Mouse (Mus musculus): ENCODE measurements around the gene Traip. TPM values are rescaled to one million over a fixed set of nuclear protein-coding genes. Genes with fewer than 3 reads are reported as not detected.

Gene Traip
- total and polyA plus RNA-seq, 3 experiments = 0.37 to 1.2 (median 0.70) TPM

DNA sequence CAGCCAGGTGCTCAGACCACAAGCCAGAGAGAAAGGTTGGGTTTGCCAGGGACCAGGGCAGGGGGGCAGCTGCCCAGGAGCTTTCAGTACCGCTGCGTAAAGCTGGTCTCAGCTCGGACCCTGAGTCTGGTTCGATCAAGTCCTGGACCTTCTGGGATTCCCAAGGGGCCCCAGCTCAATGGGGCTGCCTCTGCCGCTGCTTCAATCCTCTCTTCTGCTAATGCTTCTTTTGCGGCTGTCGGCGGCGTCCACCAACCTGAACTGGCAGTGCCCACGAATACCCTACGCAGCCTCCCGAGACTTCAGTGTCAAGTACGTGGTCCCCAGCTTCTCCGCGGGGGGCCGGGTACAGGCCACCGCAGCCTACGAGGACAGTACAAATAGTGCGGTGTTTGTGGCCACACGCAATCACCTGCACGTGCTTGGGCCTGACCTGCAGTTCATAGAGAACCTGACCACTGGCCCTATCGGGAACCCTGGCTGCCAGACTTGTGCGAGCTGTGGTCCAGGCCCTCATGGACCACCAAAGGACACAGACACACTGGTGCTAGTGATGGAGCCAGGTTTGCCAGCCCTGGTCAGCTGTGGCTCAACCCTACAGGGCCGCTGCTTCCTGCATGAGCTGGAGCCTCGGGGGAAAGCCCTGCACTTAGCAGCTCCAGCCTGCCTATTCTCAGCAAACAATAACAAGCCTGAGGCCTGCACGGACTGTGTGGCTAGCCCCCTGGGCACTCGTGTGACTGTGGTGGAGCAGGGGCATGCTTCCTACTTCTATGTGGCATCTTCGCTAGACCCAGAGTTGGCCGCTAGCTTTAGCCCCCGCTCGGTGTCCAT, 42.8 kb upstream of the Traip start:
- H3K79me2 ChIP-seq (replicated peaks; ENCODE audit: control insufficient read depth, insufficient read depth, low read length) = no peaks in the 10 kb centered on the region
- peak; percentile 31 to 43 for DNase-seq
- peak overlapping the region; percentile 74 for H3K27ac ChIP-seq
- intact Hi-C loops (cut with DNase I) = no loop called here
- WGBS = 57% methylated on average over 31 of the region's 31 CpGs
- H3K9ac ChIP-seq (ENCODE audit: low read depth, low read length) = peak overlapping the region; percentile 66
- H3K4me1 ChIP-seq (ENCODE audit: control insufficient read depth, insufficient read depth, low read length) = peaks cover 4% of the 10 kb centered on the region
- no peaks in the 10 kb centered on the region for H3K27me3 ChIP-seq (ENCODE audit: control insufficient read depth, insufficient read depth, low read length)
- no peaks in the 10 kb centered on the region for H3K36me3 ChIP-seq (ENCODE audit: control insufficient read depth, insufficient read depth, low read length)
- TF ChIP-seq POLR2A (IDR thresholded peaks at IDR 0.05; ENCODE audit: insufficient read depth, low read depth, low read length) (no peak), CTCF (IDR thresholded peaks at IDR 0.05) (no peak), EP300 (IDR thresholded peaks at IDR 0.05; ENCODE audit: insufficient read depth, low read depth, low read length) (no peak)
- peak overlapping the region; percentile 45 for H3K4me3 ChIP-seq

GRCm38 (mm10) chr9:107907801-107908120, 42.2 kb upstream of the Traip start:
- Histone ChIP-seq H3K4me3 (peak overlapping the region; percentile 45), H3K27me3 (ENCODE audit: control insufficient read depth, insufficient read depth, low read length) (no peaks in the 10 kb centered on the region), H3K9ac (ENCODE audit: low read depth, low read length) (peak overlapping the region; percentile 14; the same call in 1 of the 2 replicates), H3K79me2 (replicated peaks; ENCODE audit: control insufficient read depth, insufficient read depth, low read length) (no peaks in the 10 kb centered on the region), H3K27ac (peak overlapping the region; percentile 74), H3K4me1 (ENCODE audit: control insufficient read depth, insufficient read depth, low read length) (peaks cover 4% of the 10 kb centered on the region), H3K36me3 (ENCODE audit: control insufficient read depth, insufficient read depth, low read length) (no peaks in the 10 kb centered on the region)
- intact Hi-C loops (cut with DNase I) = no loop called here
- 76% methylated on average over 14 of the region's 14 CpGs for WGBS
- DNase-seq = peak in 1 of 2 experiments; percentile 50
- 0 out of 2 replicates have a peak, but pooled peaks have one; percentile 10 for TF ChIP-seq POLR2A (IDR thresholded peaks at IDR 0.05; ENCODE audit: insufficient read depth, low read depth, low read length)
- TF ChIP-seq EP300 (IDR thresholded peaks at IDR 0.05; ENCODE audit: insufficient read depth, low read depth, low read length) = no peak

DNA sequence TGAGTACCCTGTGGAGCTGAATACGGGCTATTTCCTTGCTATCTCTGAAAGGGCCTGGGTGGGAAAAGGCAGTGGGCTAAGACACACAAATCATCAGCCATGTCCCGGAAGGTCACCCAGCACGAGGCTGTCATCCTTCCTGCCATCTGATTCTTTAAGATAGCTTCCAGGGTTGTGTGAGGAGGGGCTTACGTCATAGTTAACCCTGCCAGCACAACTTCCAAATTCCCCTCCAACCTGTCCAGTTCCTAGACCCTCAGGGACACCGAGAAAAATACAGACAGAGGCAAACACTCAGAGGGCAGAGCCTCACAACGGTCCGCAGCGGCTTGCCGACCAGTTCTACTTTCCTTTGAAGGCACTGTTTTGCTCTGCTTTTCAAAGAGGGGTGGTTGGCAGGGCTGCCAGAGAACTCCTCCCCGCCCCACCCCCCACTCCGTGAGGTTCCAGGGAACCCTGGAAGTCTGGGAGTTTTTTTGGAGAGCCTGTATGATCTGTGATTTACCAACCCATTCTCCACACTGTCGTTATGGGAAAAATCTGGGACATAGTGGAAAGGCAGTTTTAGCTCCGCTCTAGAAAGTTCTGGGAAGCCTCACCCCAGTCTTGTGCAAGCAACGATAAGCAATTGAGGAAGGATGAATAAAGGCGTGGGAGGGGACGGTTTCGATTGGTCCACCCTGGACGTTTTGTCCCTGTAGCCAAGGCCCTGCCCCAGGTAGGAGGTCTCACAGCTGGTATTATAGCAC, 41.4 kb upstream of the Traip start:
- intact Hi-C loops (cut with DNase I) = no loop called here
- WGBS = 36% methylated on average over 18 of the region's 18 CpGs
- no peaks in the 10 kb centered on the region for H3K79me2 ChIP-seq (replicated peaks; ENCODE audit: control insufficient read depth, insufficient read depth, low read length)
- peak overlapping the region; percentile 12 for H3K9ac ChIP-seq (ENCODE audit: low read depth, low read length)
- H3K27ac ChIP-seq = peak overlapping the region; percentile 74
- TF ChIP-seq POLR2A (IDR thresholded peaks at IDR 0.05; ENCODE audit: insufficient read depth, low read depth, low read length) (peak; percentile 69; the same call in 1 of the 2 replicates), EP300 (IDR thresholded peaks at IDR 0.05; ENCODE audit: insufficient read depth, low read depth, low read length) (0 out of 2 replicates have a peak, but pooled peaks have one; percentile 21), CTCF (IDR thresholded peaks at IDR 0.05) (no peak)
- DNase-seq = peak; percentile 67 to 73
- H3K36me3 ChIP-seq (ENCODE audit: control insufficient read depth, insufficient read depth, low read length) = no peaks in the 10 kb centered on the region
- H3K4me1 ChIP-seq (ENCODE audit: control insufficient read depth, insufficient read depth, low read length) = peaks cover 4% of the 10 kb centered on the region
- H3K4me3 ChIP-seq = peak overlapping the region; percentile 16; the same call in 1 of the 2 replicates
- no peaks in the 10 kb centered on the region for H3K27me3 ChIP-seq (ENCODE audit: control insufficient read depth, insufficient read depth, low read length)

GRCm38 (mm10) chr9:107910025-107910769, 39.7 kb upstream of the Traip start:
- no peak overlapping the region for H3K4me3 ChIP-seq
- no peak overlapping the region for H3K27ac ChIP-seq
- H3K36me3 ChIP-seq (ENCODE audit: control insufficient read depth, insufficient read depth, low read length) = no peaks in the 10 kb centered on the region
- DNase-seq = no peak
- TF ChIP-seq EP300 (IDR thresholded peaks at IDR 0.05; ENCODE audit: insufficient read depth, low read depth, low read length) (no peak), POLR2A (IDR thresholded peaks at IDR 0.05; ENCODE audit: insufficient read depth, low read depth, low read length) (no peak), CTCF (IDR thresholded peaks at IDR 0.05) (no peak)
- no peak overlapping the region for H3K9ac ChIP-seq (ENCODE audit: low read depth, low read length)
- WGBS = 62% methylated on average over 15 of the region's 15 CpGs
- no peaks in the 10 kb centered on the region for H3K27me3 ChIP-seq (ENCODE audit: control insufficient read depth, insufficient read depth, low read length)
- H3K4me1 ChIP-seq (ENCODE audit: control insufficient read depth, insufficient read depth, low read length) = peaks cover 4% of the 10 kb centered on the region
- intact Hi-C loops (cut with DNase I) = no loop called here
- H3K79me2 ChIP-seq (replicated peaks; ENCODE audit: control insufficient read depth, insufficient read depth, low read length) = no peaks in the 10 kb centered on the region

DNA sequence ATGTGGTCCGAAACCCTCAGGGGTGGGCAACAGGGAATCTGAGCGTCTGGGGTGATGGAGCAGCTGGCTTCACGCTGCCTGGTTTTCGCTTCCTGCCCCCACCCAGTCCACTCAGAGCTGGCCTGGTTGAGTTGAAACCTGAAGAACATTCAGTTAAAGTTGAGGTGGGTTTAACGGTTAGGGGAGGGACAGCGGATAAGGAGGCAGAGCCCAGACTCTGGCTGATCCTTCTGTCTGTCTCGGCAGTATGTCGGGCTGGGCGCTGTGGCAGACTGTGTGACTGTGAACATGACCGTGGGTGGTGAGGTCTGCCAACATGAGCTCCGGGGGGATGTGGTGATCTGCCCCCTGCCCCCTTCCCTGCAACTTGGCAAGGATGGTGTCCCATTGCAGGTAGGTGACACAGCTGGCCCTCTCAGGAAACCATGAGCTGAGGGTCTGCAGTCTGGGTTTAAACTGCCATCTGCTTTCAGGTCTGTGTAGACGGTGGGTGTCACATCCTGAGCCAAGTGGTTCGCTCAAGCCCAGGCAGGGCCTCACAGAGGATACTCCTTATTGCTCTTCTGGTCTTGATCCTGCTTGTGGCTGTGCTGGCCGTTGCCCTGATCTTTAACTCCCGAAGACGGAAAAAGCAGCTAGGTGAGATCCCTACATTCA, 35.0 kb upstream of the Traip start:
- TF ChIP-seq POLR2A (IDR thresholded peaks at IDR 0.05; ENCODE audit: insufficient read depth, low read depth, low read length) = no peak
- no peak for TF ChIP-seq EP300 (IDR thresholded peaks at IDR 0.05; ENCODE audit: insufficient read depth, low read depth, low read length)
- TF ChIP-seq CTCF (IDR thresholded peaks at IDR 0.05) = no peak
- H3K27me3 ChIP-seq (ENCODE audit: control insufficient read depth, insufficient read depth, low read length) = no peaks in the 10 kb centered on the region
- no peak overlapping the region for H3K4me3 ChIP-seq
- 75% methylated on average over 16 of the region's 16 CpGs for WGBS
- no peaks in the 10 kb centered on the region for H3K36me3 ChIP-seq (ENCODE audit: control insufficient read depth, insufficient read depth, low read length)
- DNase-seq = no peak
- H3K9ac ChIP-seq (ENCODE audit: low read depth, low read length) = no peak overlapping the region
- intact Hi-C loops (cut with DNase I) = no loop called here
- no peak overlapping the region for H3K27ac ChIP-seq
- no peaks in the 10 kb centered on the region for H3K4me1 ChIP-seq (ENCODE audit: control insufficient read depth, insufficient read depth, low read length)
- H3K79me2 ChIP-seq (replicated peaks; ENCODE audit: control insufficient read depth, insufficient read depth, low read length) = no peaks in the 10 kb centered on the region

Data from heart, adult 2 months (tissue).